Mouse (Mus musculus): ENCODE results near the gene Isl1. TPM values are rescaled to one million over a fixed set of nuclear protein-coding genes. Genes with fewer than 3 reads are reported as not detected.

Isl1 gene
- polyA plus RNA-seq (2014; fragmentation: Nextera tagmentation; extraction: Ambion mirVana): 0.11 TPM in 1 of 2 replicates, not detected in the other

DNA sequence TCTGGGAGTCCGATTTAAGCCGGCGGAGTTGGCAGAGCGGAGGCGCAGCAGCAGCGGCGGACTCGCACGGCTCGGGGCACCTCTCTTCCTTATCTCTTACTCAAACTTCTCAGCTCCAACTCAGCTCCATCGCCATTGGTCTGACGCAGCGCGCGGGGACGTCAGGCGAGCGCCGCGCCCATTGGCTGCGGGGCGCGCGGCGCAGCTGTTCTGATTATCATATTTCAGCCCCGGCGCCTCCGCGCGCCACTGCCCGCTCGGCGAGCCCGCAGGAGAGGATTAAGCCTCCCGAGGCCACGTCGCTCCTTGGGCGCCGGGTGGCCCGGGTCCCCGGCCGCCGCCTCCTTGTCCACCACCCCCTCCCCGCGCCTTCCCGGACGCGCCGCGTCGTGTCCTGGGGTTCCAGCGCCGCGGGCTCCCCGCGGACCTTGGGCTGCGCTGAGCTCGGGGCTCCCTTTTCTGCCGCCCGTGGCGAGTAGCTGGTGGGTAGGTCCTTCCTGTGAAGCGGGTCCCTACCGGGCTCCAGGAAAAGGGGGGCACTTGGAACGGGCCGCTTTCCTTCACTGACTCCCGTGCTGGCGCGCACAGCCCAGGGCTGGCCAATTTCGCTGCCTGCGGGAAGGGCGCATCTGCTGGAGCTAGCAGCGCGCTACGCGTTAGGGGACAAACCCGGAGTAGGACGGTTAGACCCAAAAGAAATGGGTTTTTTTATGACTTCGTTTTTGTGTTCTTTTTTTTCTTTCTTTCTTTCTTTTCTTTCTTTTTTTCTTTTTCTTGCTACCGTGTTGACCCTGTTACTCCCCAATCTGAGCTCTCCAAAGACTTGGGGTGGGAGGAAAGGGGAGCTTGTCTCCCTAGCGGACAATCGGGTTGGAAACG is at the start of gene Isl1:
Isl1 (minus strand) TSS at position 106 of the 879 bp plus-strand sequence.
- Histone ChIP-seq H3K9ac (ENCODE audit: low read depth, low read length) (peak within 1 kb of the TSS; percentile 37; the same call in 1 of the 2 replicates), H3K27ac (ENCODE audit: low read depth, low read length) (no peak within 1 kb of the TSS), H3K36me3 (ENCODE audit: control insufficient read depth, insufficient read depth, low read length) (no peaks in the 10 kb centered on the region), H3K4me2 (replicated peaks; ENCODE audit: low read depth, low read length) (peak within 1 kb of the TSS; percentile 95), H3K4me1 (ENCODE audit: control insufficient read depth, insufficient read depth, low read length) (0 out of 2 replicates have a peak, but pooled peaks cover 3% of the 10 kb centered on the region), H3K27me3 (ENCODE audit: control insufficient read depth, insufficient read depth, low read length) (peaks cover 83% of the 10 kb centered on the region), H3K9me3 (ENCODE audit: control insufficient read depth, low read length) (0 out of 2 replicates have a peak, but pooled peaks cover 3% of the 10 kb centered on the region), H3K4me3 (ENCODE audit: low read length) (peak within 1 kb of the TSS; percentile 55)
- WGBS: under 1% methylated on average over 76 of the region's 82 CpGs
- peak; percentile 95 for ATAC-seq (ENCODE audit: low FRiP score, low TSS enrichment)

DNA sequence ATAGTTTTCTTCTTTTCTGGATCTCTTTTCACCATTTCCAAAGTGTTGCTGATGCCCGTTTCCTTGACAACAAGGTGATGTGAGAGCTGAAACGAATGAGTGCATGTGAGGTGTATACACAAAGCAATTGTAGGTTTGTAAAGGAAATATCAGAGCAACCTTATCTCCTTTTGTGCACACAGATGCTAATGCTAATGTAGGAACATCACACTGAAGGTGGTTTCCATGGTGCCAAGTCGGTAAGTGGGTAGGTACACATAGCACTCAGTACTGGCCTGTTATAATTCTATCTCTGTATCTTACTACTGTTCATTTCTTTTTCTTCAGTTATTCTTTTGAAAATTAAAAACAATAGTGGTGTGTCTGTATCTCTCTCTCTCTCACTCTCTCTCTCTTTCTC is 26.3 kb upstream of the Isl1 start:
- Histone ChIP-seq H3K36me3 (ENCODE audit: control insufficient read depth, insufficient read depth, low read length) (no peaks in the 10 kb centered on the region), H3K9me3 (ENCODE audit: control insufficient read depth, low read length) (no peaks in the 10 kb centered on the region), H3K9ac (ENCODE audit: low read depth, low read length) (no peak overlapping the region), H3K27me3 (ENCODE audit: control insufficient read depth, insufficient read depth, low read length) (no peaks in the 10 kb centered on the region), H3K4me3 (ENCODE audit: low read length) (no peak overlapping the region), H3K4me1 (ENCODE audit: control insufficient read depth, insufficient read depth, low read length) (no peaks in the 10 kb centered on the region), H3K27ac (ENCODE audit: low read depth, low read length) (no peak overlapping the region), H3K4me2 (replicated peaks; ENCODE audit: low read depth, low read length) (no peak overlapping the region)
- ATAC-seq (ENCODE audit: low FRiP score, low TSS enrichment): no peak
- WGBS: 75% methylated on average over 3 of the region's 3 CpGs

GRCm38 (mm10) chr13:116313636-116314530 is 4.4 kb upstream of the Isl1 start:
- Histone ChIP-seq H3K9ac (ENCODE audit: low read depth, low read length) (no peak overlapping the region), H3K9me3 (ENCODE audit: control insufficient read depth, low read length) (0 out of 2 replicates have a peak, but pooled peaks cover 3% of the 10 kb centered on the region), H3K4me2 (replicated peaks; ENCODE audit: low read depth, low read length) (no peak overlapping the region; the same call in 1 of the 2 replicates), H3K36me3 (ENCODE audit: control insufficient read depth, insufficient read depth, low read length) (no peaks in the 10 kb centered on the region), H3K4me1 (ENCODE audit: control insufficient read depth, insufficient read depth, low read length) (0 out of 2 replicates have a peak, but pooled peaks cover 3% of the 10 kb centered on the region), H3K27ac (ENCODE audit: low read depth, low read length) (no peak overlapping the region), H3K27me3 (ENCODE audit: control insufficient read depth, insufficient read depth, low read length) (peaks cover 56% of the 10 kb centered on the region), H3K4me3 (ENCODE audit: low read length) (no peak overlapping the region)
- WGBS: under 1% methylated on average over 28 of the region's 28 CpGs
- ATAC-seq (ENCODE audit: low FRiP score, low TSS enrichment): no peak

DNA sequence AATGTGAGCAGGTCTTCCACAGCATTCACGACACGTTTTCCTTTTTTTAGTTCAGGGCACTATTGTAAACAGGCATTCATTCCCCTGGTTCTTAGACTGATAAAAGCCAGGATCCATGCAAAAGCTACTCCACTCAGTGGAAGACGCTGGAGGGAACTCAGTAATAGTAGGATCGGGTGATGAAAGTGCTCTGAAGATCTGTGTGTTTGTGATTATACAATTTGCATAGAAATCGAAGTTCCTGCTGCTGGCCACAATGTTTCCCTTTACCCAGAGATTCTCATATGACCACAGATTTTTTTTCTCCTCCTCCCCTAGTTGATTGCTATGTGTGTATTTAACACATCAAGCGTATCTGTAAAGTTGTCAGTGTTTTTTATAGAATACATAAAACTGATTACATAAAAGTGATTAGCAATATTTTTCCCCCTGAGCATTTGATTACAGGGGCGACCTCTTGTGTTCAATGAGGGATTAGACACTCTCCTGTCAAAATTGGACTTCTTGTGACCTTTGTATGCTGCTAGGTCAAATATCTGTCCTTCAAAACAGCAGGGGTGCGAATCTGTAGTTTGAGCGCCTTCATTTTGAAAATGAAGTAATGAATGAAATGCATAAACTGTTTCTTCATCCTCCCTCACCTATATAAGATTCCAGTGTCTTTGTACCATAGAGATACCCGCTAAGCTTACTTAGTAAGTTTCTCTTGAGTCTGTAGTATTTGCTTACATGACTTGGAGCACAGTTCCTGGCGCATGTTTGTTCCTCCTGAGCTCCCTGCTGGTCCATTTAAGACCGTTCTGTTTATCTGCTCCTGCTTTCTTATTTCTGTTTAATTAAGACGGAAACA is 2.6 kb upstream of the Isl1 start:
- no peak overlapping the region for H3K4me3 ChIP-seq (ENCODE audit: low read length)
- no peak overlapping the region for H3K4me2 ChIP-seq (replicated peaks; ENCODE audit: low read depth, low read length)
- H3K27me3 ChIP-seq (ENCODE audit: control insufficient read depth, insufficient read depth, low read length): peaks cover 71% of the 10 kb centered on the region
- WGBS: 11% methylated on average over 13 of the region's 13 CpGs
- no peak overlapping the region for H3K27ac ChIP-seq (ENCODE audit: low read depth, low read length)
- 0 out of 2 replicates have a peak, but pooled peaks cover 3% of the 10 kb centered on the region for H3K4me1 ChIP-seq (ENCODE audit: control insufficient read depth, insufficient read depth, low read length)
- H3K36me3 ChIP-seq (ENCODE audit: control insufficient read depth, insufficient read depth, low read length): no peaks in the 10 kb centered on the region
- no peak overlapping the region for H3K9ac ChIP-seq (ENCODE audit: low read depth, low read length)
- H3K9me3 ChIP-seq (ENCODE audit: control insufficient read depth, low read length): 0 out of 2 replicates have a peak, but pooled peaks cover 3% of the 10 kb centered on the region
- ATAC-seq (ENCODE audit: low FRiP score, low TSS enrichment): no peak

GRCm38 (mm10) chr13:116311011-116311410 is 1.5 kb upstream of the Isl1 start:
- ATAC-seq (ENCODE audit: low FRiP score, low TSS enrichment): no peak
- Histone ChIP-seq H3K4me2 (replicated peaks; ENCODE audit: low read depth, low read length) (no peak overlapping the region), H3K4me3 (ENCODE audit: low read length) (no peak overlapping the region), H3K27me3 (ENCODE audit: control insufficient read depth, insufficient read depth, low read length) (peaks cover 80% of the 10 kb centered on the region), H3K27ac (ENCODE audit: low read depth, low read length) (no peak overlapping the region), H3K9me3 (ENCODE audit: control insufficient read depth, low read length) (0 out of 2 replicates have a peak, but pooled peaks cover 3% of the 10 kb centered on the region), H3K4me1 (ENCODE audit: control insufficient read depth, insufficient read depth, low read length) (0 out of 2 replicates have a peak, but pooled peaks cover 3% of the 10 kb centered on the region), H3K36me3 (ENCODE audit: control insufficient read depth, insufficient read depth, low read length) (no peaks in the 10 kb centered on the region), H3K9ac (ENCODE audit: low read depth, low read length) (no peak overlapping the region)
- WGBS: 21% methylated on average over 4 of the region's 4 CpGs

- H3K9ac ChIP-seq (ENCODE audit: low read depth, low read length): no peak overlapping the region
- H3K27ac ChIP-seq (ENCODE audit: low read depth, low read length): no peak overlapping the region
- H3K4me1 ChIP-seq (ENCODE audit: control insufficient read depth, insufficient read depth, low read length): 0 out of 2 replicates have a peak, but pooled peaks cover 3% of the 10 kb centered on the region
- H3K4me2 ChIP-seq (replicated peaks; ENCODE audit: low read depth, low read length): no peak overlapping the region
- no peak for ATAC-seq (ENCODE audit: low FRiP score, low TSS enrichment)
- peaks cover 80% of the 10 kb centered on the region for H3K27me3 ChIP-seq (ENCODE audit: control insufficient read depth, insufficient read depth, low read length)
- WGBS: under 1% methylated on average over 9 of the region's 9 CpGs
- no peak overlapping the region; the same call in 1 of the 2 replicates for H3K4me3 ChIP-seq (ENCODE audit: low read length)
- H3K9me3 ChIP-seq (ENCODE audit: control insufficient read depth, low read length): 0 out of 2 replicates have a peak, but pooled peaks cover 3% of the 10 kb centered on the region
- no peaks in the 10 kb centered on the region for H3K36me3 ChIP-seq (ENCODE audit: control insufficient read depth, insufficient read depth, low read length)
Observed at GRCm38 (mm10) chr13:116310463-116310765, 925 bp upstream of the Isl1 start.

- Histone ChIP-seq H3K4me1 (ENCODE audit: control insufficient read depth, insufficient read depth, low read length) (0 out of 2 replicates have a peak, but pooled peaks cover 3% of the 10 kb centered on the region), H3K4me2 (replicated peaks; ENCODE audit: low read depth, low read length) (peak overlapping the region; percentile 95), H3K9me3 (ENCODE audit: control insufficient read depth, low read length) (0 out of 2 replicates have a peak, but pooled peaks cover 3% of the 10 kb centered on the region), H3K27ac (ENCODE audit: low read depth, low read length) (no peak overlapping the region), H3K4me3 (ENCODE audit: low read length) (peak overlapping the region; percentile 55), H3K27me3 (ENCODE audit: control insufficient read depth, insufficient read depth, low read length) (peaks cover 81% of the 10 kb centered on the region), H3K36me3 (ENCODE audit: control insufficient read depth, insufficient read depth, low read length) (no peaks in the 10 kb centered on the region), H3K9ac (ENCODE audit: low read depth, low read length) (no peak overlapping the region)
- peak; percentile 37; the same call in 1 of the 2 replicates for ATAC-seq (ENCODE audit: low FRiP score, low TSS enrichment)
- 1% methylated on average over 18 of the region's 18 CpGs for WGBS
Observed at GRCm38 (mm10) chr13:116308933-116309583, 431 bp downstream of the Isl1 start.
